Mouse (Mus musculus): ENCODE measurements at regions not wholly inside any gene's neighbourhood (a gene's known extent, or its start where the extent isn't known, plus 50 kb on each side); places are given as distances from the start of the nearest gene placed in this dataset.

- Histone ChIP-seq H3K4me1 (ENCODE audit: control insufficient read depth, insufficient read depth, low read length) (no peaks in the 10 kb centered on the region), H3K9ac (ENCODE audit: low read depth, low read length) (no peak overlapping the region), H3K36me3 (ENCODE audit: control insufficient read depth, insufficient read depth, low read length) (no peaks in the 10 kb centered on the region), H3K27ac (no peak overlapping the region), H3K79me2 (replicated peaks; ENCODE audit: control insufficient read depth, insufficient read depth, low read length) (no peaks in the 10 kb centered on the region), H3K4me3 (no peak overlapping the region), H3K27me3 (ENCODE audit: control insufficient read depth, insufficient read depth, low read length) (no peaks in the 10 kb centered on the region)
- TF ChIP-seq EP300 (IDR thresholded peaks at IDR 0.05; ENCODE audit: insufficient read depth, low read depth, low read length), result no peak
- TF ChIP-seq POLR2A (IDR thresholded peaks at IDR 0.05; ENCODE audit: insufficient read depth, low read depth, low read length), result no peak
- DNase-seq, result no peak
- intact Hi-C loops (cut with DNase I), result no loop called here
- 90% methylated on average over 3 of the region's 3 CpGs for WGBS
These were observed 340.2 kb upstream of the Cblb start for GRCm38 (mm10) chr16:51690861-51691260.

GRCm38 (mm10) chr16:51705026-51705425 is 326.0 kb upstream of the Cblb start:
- 56% methylated on average over 2 of the region's 2 CpGs for WGBS
- no peak for DNase-seq
- no peak overlapping the region for H3K27ac ChIP-seq
- no peaks in the 10 kb centered on the region for H3K27me3 ChIP-seq (ENCODE audit: control insufficient read depth, insufficient read depth, low read length)
- no peak overlapping the region for H3K9ac ChIP-seq (ENCODE audit: low read depth, low read length)
- H3K4me3 ChIP-seq, result no peak overlapping the region
- intact Hi-C loops (cut with DNase I), result no loop called here
- no peaks in the 10 kb centered on the region for H3K36me3 ChIP-seq (ENCODE audit: control insufficient read depth, insufficient read depth, low read length)
- H3K4me1 ChIP-seq (ENCODE audit: control insufficient read depth, insufficient read depth, low read length), result no peaks in the 10 kb centered on the region
- no peaks in the 10 kb centered on the region for H3K79me2 ChIP-seq (replicated peaks; ENCODE audit: control insufficient read depth, insufficient read depth, low read length)
- TF ChIP-seq EP300 (IDR thresholded peaks at IDR 0.05; ENCODE audit: insufficient read depth, low read depth, low read length) (no peak), CTCF (IDR thresholded peaks at IDR 0.05) (no peak), POLR2A (IDR thresholded peaks at IDR 0.05; ENCODE audit: insufficient read depth, low read depth, low read length) (no peak)

GRCm38 (mm10) chr16:51718695-51719094 is 312.3 kb upstream of the Cblb start:
- no peak for DNase-seq
- H3K9ac ChIP-seq (ENCODE audit: low read depth, low read length), result no peak overlapping the region
- 65% methylated on average over 2 of the region's 2 CpGs for WGBS
- no peaks in the 10 kb centered on the region for H3K79me2 ChIP-seq (replicated peaks; ENCODE audit: control insufficient read depth, insufficient read depth, low read length)
- no peak for TF ChIP-seq POLR2A (IDR thresholded peaks at IDR 0.05; ENCODE audit: insufficient read depth, low read depth, low read length)
- TF ChIP-seq EP300 (IDR thresholded peaks at IDR 0.05; ENCODE audit: insufficient read depth, low read depth, low read length), result no peak
- no peak for TF ChIP-seq CTCF (IDR thresholded peaks at IDR 0.05)
- no peaks in the 10 kb centered on the region for H3K4me1 ChIP-seq (ENCODE audit: control insufficient read depth, insufficient read depth, low read length)
- no peak overlapping the region for H3K4me3 ChIP-seq
- intact Hi-C loops (cut with DNase I), result no loop called here
- H3K27ac ChIP-seq, result no peak overlapping the region
- H3K36me3 ChIP-seq (ENCODE audit: control insufficient read depth, insufficient read depth, low read length), result no peaks in the 10 kb centered on the region
- H3K27me3 ChIP-seq (ENCODE audit: control insufficient read depth, insufficient read depth, low read length), result no peaks in the 10 kb centered on the region

- intact Hi-C loops (cut with DNase I), result no loop called here
- Histone ChIP-seq H3K4me3 (no peak overlapping the region), H3K27ac (no peak overlapping the region), H3K9ac (ENCODE audit: low read depth, low read length) (no peak overlapping the region), H3K4me1 (ENCODE audit: control insufficient read depth, insufficient read depth, low read length) (no peaks in the 10 kb centered on the region), H3K36me3 (ENCODE audit: control insufficient read depth, insufficient read depth, low read length) (no peaks in the 10 kb centered on the region), H3K27me3 (ENCODE audit: control insufficient read depth, insufficient read depth, low read length) (no peaks in the 10 kb centered on the region), H3K79me2 (replicated peaks; ENCODE audit: control insufficient read depth, insufficient read depth, low read length) (no peaks in the 10 kb centered on the region)
- no peak for DNase-seq
- no peak for TF ChIP-seq CTCF (IDR thresholded peaks at IDR 0.05)
- no peak for TF ChIP-seq POLR2A (IDR thresholded peaks at IDR 0.05; ENCODE audit: insufficient read depth, low read depth, low read length)
- TF ChIP-seq EP300 (IDR thresholded peaks at IDR 0.05; ENCODE audit: insufficient read depth, low read depth, low read length), result no peak
- 83% methylated on average over 2 of the region's 2 CpGs for WGBS
These were observed 311.4 kb upstream of the Cblb start for GRCm38 (mm10) chr16:51719637-51720036.

- Histone ChIP-seq H3K9ac (ENCODE audit: low read depth, low read length) (no peak overlapping the region), H3K36me3 (ENCODE audit: control insufficient read depth, insufficient read depth, low read length) (no peaks in the 10 kb centered on the region), H3K27ac (no peak overlapping the region), H3K4me1 (ENCODE audit: control insufficient read depth, insufficient read depth, low read length) (no peaks in the 10 kb centered on the region), H3K27me3 (ENCODE audit: control insufficient read depth, insufficient read depth, low read length) (no peaks in the 10 kb centered on the region), H3K79me2 (replicated peaks; ENCODE audit: control insufficient read depth, insufficient read depth, low read length) (no peaks in the 10 kb centered on the region), H3K4me3 (no peak overlapping the region)
- DNase-seq, result no peak
- intact Hi-C loops (cut with DNase I), result no loop called here
- WGBS, result 62% methylated on average over 4 of the region's 4 CpGs
- TF ChIP-seq EP300 (IDR thresholded peaks at IDR 0.05; ENCODE audit: insufficient read depth, low read depth, low read length) (no peak), POLR2A (IDR thresholded peaks at IDR 0.05; ENCODE audit: insufficient read depth, low read depth, low read length) (no peak), CTCF (IDR thresholded peaks at IDR 0.05) (no peak)
These were observed 308.3 kb upstream of the Cblb start for GRCm38 (mm10) chr16:51722682-51723081.

GRCm38 (mm10) chr16:51741875-51742274 is 289.1 kb upstream of the Cblb start:
- intact Hi-C loops (cut with DNase I), result no loop called here
- Histone ChIP-seq H3K79me2 (replicated peaks; ENCODE audit: control insufficient read depth, insufficient read depth, low read length) (no peaks in the 10 kb centered on the region), H3K36me3 (ENCODE audit: control insufficient read depth, insufficient read depth, low read length) (no peaks in the 10 kb centered on the region), H3K4me3 (no peak overlapping the region), H3K27me3 (ENCODE audit: control insufficient read depth, insufficient read depth, low read length) (no peaks in the 10 kb centered on the region), H3K4me1 (ENCODE audit: control insufficient read depth, insufficient read depth, low read length) (no peaks in the 10 kb centered on the region), H3K27ac (no peak overlapping the region), H3K9ac (ENCODE audit: low read depth, low read length) (no peak overlapping the region)
- TF ChIP-seq CTCF (IDR thresholded peaks at IDR 0.05) (no peak), EP300 (IDR thresholded peaks at IDR 0.05; ENCODE audit: insufficient read depth, low read depth, low read length) (no peak), POLR2A (IDR thresholded peaks at IDR 0.05; ENCODE audit: insufficient read depth, low read depth, low read length) (no peak)
- no peak for DNase-seq
- 94% methylated on average over 2 of the region's 2 CpGs for WGBS
